Comparison of ENCODE assay signal across 9 mouse cellular contexts in genomic region chr1:14108450-14109189, GRCm38 (mm10).
A peak's percentile ranks its signal among the peaks of the same experiment; 100 is the strongest.
DNase-seq lines count a peak whose midpoint lies in the region; ATAC-seq and TF ChIP-seq lines count a peak whose summit lies in the region.
"Had no signal": no experiment of that assay in that cellular context is flagged by ENCODE, and none has a peak within 500 bp of the region (broad histone marks: within the 10 kb centered on the region; RNA-seq: fewer than 3 reads in every experiment).

No protein-coding gene starts in this region.

- WGBS in midbrain, embryonic 13.5 days = 70% methylated on average over 7 of the region's 7 CpGs
- 82% methylated on average over 7 of the region's 7 CpGs for WGBS in midbrain, embryonic 10.5 days
- 39% methylated on average over 7 of the region's 7 CpGs for WGBS in kidney, adult 2 months
- WGBS in limb, embryonic 15.5 days = 45% methylated on average over 7 of the region's 7 CpGs
- 82% methylated on average over 7 of the region's 7 CpGs for WGBS in thymus, adult 2 months

- TF ChIP-seq POLR2A in kidney, adult 2 months (IDR thresholded peaks at IDR 0.05; ENCODE audit: low read depth, low read length) = no peak
- no peak for TF ChIP-seq POLR2A in thymus, adult 2 months (IDR thresholded peaks at IDR 0.05; ENCODE audit: control insufficient read depth, extremely low read depth, insufficient read depth, low read length, poor library complexity)

- no peak for DNase-seq in midbrain, embryonic 10.5 days (ENCODE audit: low spot score)
- peak; percentile 21 for DNase-seq in cerebellum, adult 9-10 months
- DNase-seq in kidney, adult 2 months = peak; percentile 65
- DNase-seq in spleen, postnatal 10 days (ENCODE audit: low spot score in 2 of 2) = no peak
- no peak for DNase-seq in T-cell, adult 2 months (ENCODE audit: low spot score)
- DNase-seq in thymus, adult 2 months = no peak

- H3K4me3 ChIP-seq in midbrain, embryonic 13.5 days (replicated peaks) = no peak overlapping the region
- H3K4me3 ChIP-seq in midbrain, embryonic 10.5 days = no peak overlapping the region
- H3K4me3 ChIP-seq in kidney, adult 2 months (ENCODE audit: insufficient read depth, low read depth, low read length) = no peak overlapping the region
- no peak overlapping the region for H3K4me3 ChIP-seq in limb, embryonic 15.5 days
- H3K4me3 ChIP-seq in thymus, adult 2 months (ENCODE audit: control insufficient read depth, insufficient read depth, low read length) = no peak overlapping the region
- H3K4me3 ChIP-seq: limb, embryonic 12.5 days had no signal

- H3K9ac ChIP-seq in midbrain, embryonic 13.5 days (replicated peaks) = no peak overlapping the region
- H3K9ac ChIP-seq in limb, embryonic 15.5 days = no peak overlapping the region
- H3K9ac ChIP-seq: limb, embryonic 12.5 days had no signal

- no peak overlapping the region for H3K27ac ChIP-seq in midbrain, embryonic 13.5 days
- no peak overlapping the region for H3K27ac ChIP-seq in midbrain, embryonic 10.5 days (replicated peaks)
- H3K27ac ChIP-seq in kidney, adult 2 months (ENCODE audit: insufficient read depth, low read depth, low read length) = no peak overlapping the region
- peak overlapping the region; percentile 67 for H3K27ac ChIP-seq in limb, embryonic 15.5 days
- no peak overlapping the region for H3K27ac ChIP-seq in thymus, adult 2 months (ENCODE audit: control insufficient read depth, insufficient read depth, low read length)
- H3K27ac ChIP-seq: limb, embryonic 12.5 days had no signal

- no peaks in the 10 kb centered on the region for H3K27me3 ChIP-seq in midbrain, embryonic 13.5 days
- H3K27me3 ChIP-seq in midbrain, embryonic 10.5 days (ENCODE audit: low read depth, poor library complexity, severe bottlenecking) = no peaks in the 10 kb centered on the region
- no peaks in the 10 kb centered on the region for H3K27me3 ChIP-seq in kidney, adult 2 months (replicated peaks; ENCODE audit: control insufficient read depth, insufficient read depth, low read length)
- H3K27me3 ChIP-seq in limb, embryonic 15.5 days = no peaks in the 10 kb centered on the region
- no peaks in the 10 kb centered on the region for H3K27me3 ChIP-seq in thymus, adult 2 months (ENCODE audit: control insufficient read depth, insufficient read depth, low read length)

- no peaks in the 10 kb centered on the region for H3K36me3 ChIP-seq in midbrain, embryonic 13.5 days
- no peaks in the 10 kb centered on the region for H3K36me3 ChIP-seq in midbrain, embryonic 10.5 days
- H3K36me3 ChIP-seq in kidney, adult 2 months (ENCODE audit: control insufficient read depth, insufficient read depth, low read length) = no peaks in the 10 kb centered on the region
- no peaks in the 10 kb centered on the region for H3K36me3 ChIP-seq in limb, embryonic 15.5 days
- H3K36me3 ChIP-seq in thymus, adult 2 months (ENCODE audit: control insufficient read depth, insufficient read depth, low read length) = no peaks in the 10 kb centered on the region
- H3K36me3 ChIP-seq: limb, embryonic 12.5 days had no signal

- TF ChIP-seq CTCF in kidney, adult 2 months (conservative IDR thresholded peaks at IDR 0.05; ENCODE audit: insufficient read depth, insufficient read length, low read depth, low read length) = no peak
- no peak for TF ChIP-seq CTCF in thymus, adult 2 months (IDR thresholded peaks at IDR 0.05; ENCODE audit: borderline replicate concordance, control insufficient read depth, extremely low read depth, insufficient read depth, low read length, poor library complexity)

- no peaks in the 10 kb centered on the region for H3K9me3 ChIP-seq in midbrain, embryonic 13.5 days
- H3K9me3 ChIP-seq in midbrain, embryonic 10.5 days (replicated peaks) = 0 out of 2 replicates have a peak, but pooled peaks cover 6% of the 10 kb centered on the region
- H3K9me3 ChIP-seq in limb, embryonic 15.5 days = no peaks in the 10 kb centered on the region
- H3K9me3 ChIP-seq: limb, embryonic 12.5 days had no signal

- ATAC-seq in midbrain, embryonic 13.5 days = 0 out of 2 replicates have a peak, but pooled peaks have one; percentile 14
- ATAC-seq in limb, embryonic 15.5 days (ENCODE audit: insufficient number of reproducible peaks, low FRiP score, low TSS enrichment, low read depth) = peak; percentile 63; the same call in 1 of the 2 replicates

- H3K4me2 ChIP-seq in midbrain, embryonic 13.5 days (replicated peaks) = no peak overlapping the region
- no peak overlapping the region for H3K4me2 ChIP-seq in limb, embryonic 15.5 days
- H3K4me2 ChIP-seq: limb, embryonic 12.5 days had no signal

- H3K4me1 ChIP-seq in midbrain, embryonic 13.5 days (replicated peaks) = 0 out of 2 replicates have a peak, but pooled peaks cover 2% of the 10 kb centered on the region
- 0 out of 2 replicates have a peak, but pooled peaks cover 4% of the 10 kb centered on the region for H3K4me1 ChIP-seq in midbrain, embryonic 10.5 days
- H3K4me1 ChIP-seq in kidney, adult 2 months (ENCODE audit: control insufficient read depth, insufficient read depth, low read length) = peaks cover 3% of the 10 kb centered on the region; the same call in 1 of the 2 replicates
- 0 out of 2 replicates have a peak, but pooled peaks cover 3% of the 10 kb centered on the region for H3K4me1 ChIP-seq in limb, embryonic 15.5 days
- no peaks in the 10 kb centered on the region for H3K4me1 ChIP-seq in thymus, adult 2 months (replicated peaks; ENCODE audit: control insufficient read depth, insufficient read depth, low read length)
- H3K4me1 ChIP-seq: limb, embryonic 12.5 days had no signal

Comparison
In these comparisons a context has a peak if more than half of its experiments do, and no peak if none do; other contexts are left out.
1. DNase-seq: peak in cerebellum, adult 9-10 months (single experiment) and kidney, adult 2 months (single experiment); none in midbrain, embryonic 10.5 days (single experiment), spleen, postnatal 10 days (0 of 2), T-cell, adult 2 months (single experiment) and thymus, adult 2 months (single experiment).